Mouse (Mus musculus): ENCODE measurements around the gene Shroom4. TPM values are rescaled to one million over a fixed set of nuclear protein-coding genes. Genes with fewer than 3 reads are reported as not detected.
A peak's percentile ranks its signal among the peaks of the same experiment; 100 is the strongest.

The Shroom4 gene
- polyA plus RNA-seq, 1 experiment from 2014 or later = 6.1 TPM

GRCm38 (mm10) chrX:6402921-6403320 lies 3.3 kb downstream of the Shroom4 start:
- Histone ChIP-seq H3K4me3 (ENCODE audit: low read depth, low read length) (no peak overlapping the region), H3K36me3 (ENCODE audit: control insufficient read depth, insufficient read depth, low read length) (no peaks in the 10 kb centered on the region), H3K9me3 (ENCODE audit: control insufficient read depth, low read depth, low read length) (no peaks in the 10 kb centered on the region), H3K4me2 (replicated peaks; ENCODE audit: low read depth, low read length) (no peak overlapping the region), H3K4me1 (ENCODE audit: control insufficient read depth, insufficient read depth, low read length) (no peaks in the 10 kb centered on the region), H3K27ac (ENCODE audit: low read length) (no peak overlapping the region), H3K9ac (replicated peaks; ENCODE audit: low read depth, low read length) (no peak overlapping the region), H3K27me3 (ENCODE audit: control insufficient read depth, insufficient read depth, low read length) (no peaks in the 10 kb centered on the region)
- WGBS = 83% methylated on average over 4 of the region's 4 CpGs
- ATAC-seq (ENCODE audit: insufficient number of reproducible peaks, insufficient read depth, low FRiP score, low read depth) = no peak

GRCm38 (mm10) chrX:6409114-6409513 lies 9.5 kb downstream of the Shroom4 start:
- no peak overlapping the region for H3K9ac ChIP-seq (replicated peaks; ENCODE audit: low read depth, low read length)
- no peak overlapping the region for H3K4me2 ChIP-seq (replicated peaks; ENCODE audit: low read depth, low read length)
- no peaks in the 10 kb centered on the region for H3K9me3 ChIP-seq (ENCODE audit: control insufficient read depth, low read depth, low read length)
- H3K4me3 ChIP-seq (ENCODE audit: low read depth, low read length) = no peak overlapping the region
- WGBS = 44% methylated on average over 6 of the region's 6 CpGs
- no peaks in the 10 kb centered on the region for H3K4me1 ChIP-seq (ENCODE audit: control insufficient read depth, insufficient read depth, low read length)
- H3K27me3 ChIP-seq (ENCODE audit: control insufficient read depth, insufficient read depth, low read length) = no peaks in the 10 kb centered on the region
- ATAC-seq (ENCODE audit: insufficient number of reproducible peaks, insufficient read depth, low FRiP score, low read depth) = no peak
- H3K36me3 ChIP-seq (ENCODE audit: control insufficient read depth, insufficient read depth, low read length) = no peaks in the 10 kb centered on the region
- no peak overlapping the region for H3K27ac ChIP-seq (ENCODE audit: low read length)

- WGBS = 69% methylated on average over 12 of the region's 12 CpGs
These were observed 15.8 kb downstream of the Shroom4 start for GRCm38 (mm10) chrX:6415412-6415811.

GRCm38 (mm10) chrX:6415936-6416335 lies 16.3 kb downstream of the Shroom4 start:
- no peak overlapping the region for H3K4me3 ChIP-seq (ENCODE audit: low read depth, low read length)
- no peak overlapping the region for H3K9ac ChIP-seq (replicated peaks; ENCODE audit: low read depth, low read length)
- no peaks in the 10 kb centered on the region for H3K9me3 ChIP-seq (ENCODE audit: control insufficient read depth, low read depth, low read length)
- no peak overlapping the region for H3K4me2 ChIP-seq (replicated peaks; ENCODE audit: low read depth, low read length)
- 75% methylated on average over 5 of the region's 5 CpGs for WGBS
- no peaks in the 10 kb centered on the region for H3K27me3 ChIP-seq (ENCODE audit: control insufficient read depth, insufficient read depth, low read length)
- ATAC-seq (ENCODE audit: insufficient number of reproducible peaks, insufficient read depth, low FRiP score, low read depth) = no peak
- no peak overlapping the region for H3K27ac ChIP-seq (ENCODE audit: low read length)
- no peaks in the 10 kb centered on the region for H3K36me3 ChIP-seq (ENCODE audit: control insufficient read depth, insufficient read depth, low read length)
- H3K4me1 ChIP-seq (ENCODE audit: control insufficient read depth, insufficient read depth, low read length) = no peaks in the 10 kb centered on the region

More at GRCm38 (mm10) chrX:6415412-6415811, 15.8 kb downstream of the Shroom4 start:
- Histone ChIP-seq H3K9me3 (ENCODE audit: control insufficient read depth, low read depth, low read length) (no peaks in the 10 kb centered on the region), H3K4me1 (ENCODE audit: control insufficient read depth, insufficient read depth, low read length) (no peaks in the 10 kb centered on the region), H3K27me3 (ENCODE audit: control insufficient read depth, insufficient read depth, low read length) (no peaks in the 10 kb centered on the region), H3K9ac (replicated peaks; ENCODE audit: low read depth, low read length) (no peak overlapping the region), H3K27ac (ENCODE audit: low read length) (no peak overlapping the region), H3K4me3 (ENCODE audit: low read depth, low read length) (no peak overlapping the region), H3K36me3 (ENCODE audit: control insufficient read depth, insufficient read depth, low read length) (no peaks in the 10 kb centered on the region), H3K4me2 (replicated peaks; ENCODE audit: low read depth, low read length) (no peak overlapping the region)
- ATAC-seq (ENCODE audit: insufficient number of reproducible peaks, insufficient read depth, low FRiP score, low read depth) = no peak

- Histone ChIP-seq H3K36me3 (ENCODE audit: control insufficient read depth, insufficient read depth, low read length) (no peaks in the 10 kb centered on the region), H3K9ac (replicated peaks; ENCODE audit: low read depth, low read length) (no peak overlapping the region), H3K27me3 (ENCODE audit: control insufficient read depth, insufficient read depth, low read length) (no peaks in the 10 kb centered on the region), H3K4me1 (ENCODE audit: control insufficient read depth, insufficient read depth, low read length) (no peaks in the 10 kb centered on the region), H3K27ac (ENCODE audit: low read length) (no peak overlapping the region), H3K9me3 (ENCODE audit: control insufficient read depth, low read depth, low read length) (no peaks in the 10 kb centered on the region), H3K4me3 (ENCODE audit: low read depth, low read length) (no peak overlapping the region), H3K4me2 (replicated peaks; ENCODE audit: low read depth, low read length) (no peak overlapping the region)
- ATAC-seq (ENCODE audit: insufficient number of reproducible peaks, insufficient read depth, low FRiP score, low read depth) = no peak
- 49% methylated on average over 4 of the region's 4 CpGs for WGBS
These were observed 18.5 kb downstream of the Shroom4 start for GRCm38 (mm10) chrX:6418140-6418539.

GRCm38 (mm10) chrX:6435260-6435659 lies 35.6 kb downstream of the Shroom4 start:
- Histone ChIP-seq H3K9ac (replicated peaks; ENCODE audit: low read depth, low read length) (no peak overlapping the region), H3K27me3 (ENCODE audit: control insufficient read depth, insufficient read depth, low read length) (no peaks in the 10 kb centered on the region), H3K4me2 (replicated peaks; ENCODE audit: low read depth, low read length) (no peak overlapping the region), H3K9me3 (ENCODE audit: control insufficient read depth, low read depth, low read length) (no peaks in the 10 kb centered on the region), H3K27ac (ENCODE audit: low read length) (no peak overlapping the region), H3K36me3 (ENCODE audit: control insufficient read depth, insufficient read depth, low read length) (no peaks in the 10 kb centered on the region), H3K4me1 (ENCODE audit: control insufficient read depth, insufficient read depth, low read length) (no peaks in the 10 kb centered on the region), H3K4me3 (ENCODE audit: low read depth, low read length) (no peak overlapping the region)
- ATAC-seq (ENCODE audit: insufficient number of reproducible peaks, insufficient read depth, low FRiP score, low read depth) = no peak
- 72% methylated on average over 2 of the region's 2 CpGs for WGBS

GRCm38 (mm10) chrX:6446422-6446821 lies 46.8 kb downstream of the Shroom4 start:
- WGBS = 52% methylated on average over 1 of the region's 1 CpGs
- H3K4me2 ChIP-seq (replicated peaks; ENCODE audit: low read depth, low read length) = no peak overlapping the region
- no peaks in the 10 kb centered on the region for H3K9me3 ChIP-seq (ENCODE audit: control insufficient read depth, low read depth, low read length)
- ATAC-seq (ENCODE audit: insufficient number of reproducible peaks, insufficient read depth, low FRiP score, low read depth) = peak; percentile 56; the same call in 1 of the 2 replicates
- no peaks in the 10 kb centered on the region for H3K36me3 ChIP-seq (ENCODE audit: control insufficient read depth, insufficient read depth, low read length)
- H3K27me3 ChIP-seq (ENCODE audit: control insufficient read depth, insufficient read depth, low read length) = no peaks in the 10 kb centered on the region
- no peaks in the 10 kb centered on the region for H3K4me1 ChIP-seq (ENCODE audit: control insufficient read depth, insufficient read depth, low read length)
- no peak overlapping the region for H3K4me3 ChIP-seq (ENCODE audit: low read depth, low read length)
- no peak overlapping the region for H3K9ac ChIP-seq (replicated peaks; ENCODE audit: low read depth, low read length)
- H3K27ac ChIP-seq (ENCODE audit: low read length) = no peak overlapping the region

- no peak for ATAC-seq (ENCODE audit: insufficient number of reproducible peaks, insufficient read depth, low FRiP score, low read depth)
- H3K4me3 ChIP-seq (ENCODE audit: low read depth, low read length) = no peak overlapping the region
- no peaks in the 10 kb centered on the region for H3K4me1 ChIP-seq (ENCODE audit: control insufficient read depth, insufficient read depth, low read length)
- H3K36me3 ChIP-seq (ENCODE audit: control insufficient read depth, insufficient read depth, low read length) = no peaks in the 10 kb centered on the region
- WGBS = 68% methylated on average over 4 of the region's 4 CpGs
- H3K9ac ChIP-seq (replicated peaks; ENCODE audit: low read depth, low read length) = no peak overlapping the region
- H3K4me2 ChIP-seq (replicated peaks; ENCODE audit: low read depth, low read length) = no peak overlapping the region
- no peak overlapping the region for H3K27ac ChIP-seq (ENCODE audit: low read length)
- no peaks in the 10 kb centered on the region for H3K9me3 ChIP-seq (ENCODE audit: control insufficient read depth, low read depth, low read length)
- H3K27me3 ChIP-seq (ENCODE audit: control insufficient read depth, insufficient read depth, low read length) = no peaks in the 10 kb centered on the region
These were observed 48.3 kb downstream of the Shroom4 start for GRCm38 (mm10) chrX:6448001-6448400.

GRCm38 (mm10) chrX:6453220-6453619 lies 53.6 kb downstream of the Shroom4 start:
- Histone ChIP-seq H3K4me3 (ENCODE audit: low read depth, low read length) (no peak overlapping the region), H3K9me3 (ENCODE audit: control insufficient read depth, low read depth, low read length) (no peaks in the 10 kb centered on the region), H3K4me2 (replicated peaks; ENCODE audit: low read depth, low read length) (no peak overlapping the region), H3K27ac (ENCODE audit: low read length) (no peak overlapping the region), H3K4me1 (ENCODE audit: control insufficient read depth, insufficient read depth, low read length) (no peaks in the 10 kb centered on the region), H3K9ac (replicated peaks; ENCODE audit: low read depth, low read length) (no peak overlapping the region), H3K36me3 (ENCODE audit: control insufficient read depth, insufficient read depth, low read length) (no peaks in the 10 kb centered on the region), H3K27me3 (ENCODE audit: control insufficient read depth, insufficient read depth, low read length) (no peaks in the 10 kb centered on the region)
- 92% methylated on average over 4 of the region's 4 CpGs for WGBS
- no peak for ATAC-seq (ENCODE audit: insufficient number of reproducible peaks, insufficient read depth, low FRiP score, low read depth)
